Mouse (Mus musculus): ENCODE data around the gene Chmp4b.

The Chmp4b gene

GRCm38 (mm10) chr2:154641176-154641575, 10.3 kb upstream of the Chmp4b start:
- DNase-seq (ENCODE audit: extremely low spot score, low spot score), result no peak

DNA sequence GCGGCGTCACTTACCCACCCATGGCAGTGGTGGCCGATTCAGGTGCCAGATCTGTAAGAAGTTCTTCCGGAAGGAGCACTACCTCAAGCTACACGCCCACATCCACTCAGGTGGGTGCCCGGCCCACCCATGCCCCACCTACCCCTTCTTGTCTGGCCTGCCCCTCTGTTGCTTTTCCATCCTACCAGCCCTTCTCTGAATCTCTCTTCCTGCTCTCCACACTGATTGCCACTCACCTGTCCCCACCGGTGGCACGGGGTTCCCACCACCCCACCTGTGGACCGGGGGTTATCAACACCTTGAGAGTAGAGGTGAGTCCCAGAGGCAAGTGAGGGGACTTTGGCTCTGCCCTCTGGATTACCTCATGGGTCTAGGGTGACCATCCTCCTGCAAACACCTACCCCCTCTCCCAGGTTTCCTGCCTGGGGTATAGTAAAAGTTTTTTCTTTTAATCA, 9.5 kb upstream of the Chmp4b start:
- no peak for DNase-seq (ENCODE audit: extremely low spot score, low spot score)

DNA sequence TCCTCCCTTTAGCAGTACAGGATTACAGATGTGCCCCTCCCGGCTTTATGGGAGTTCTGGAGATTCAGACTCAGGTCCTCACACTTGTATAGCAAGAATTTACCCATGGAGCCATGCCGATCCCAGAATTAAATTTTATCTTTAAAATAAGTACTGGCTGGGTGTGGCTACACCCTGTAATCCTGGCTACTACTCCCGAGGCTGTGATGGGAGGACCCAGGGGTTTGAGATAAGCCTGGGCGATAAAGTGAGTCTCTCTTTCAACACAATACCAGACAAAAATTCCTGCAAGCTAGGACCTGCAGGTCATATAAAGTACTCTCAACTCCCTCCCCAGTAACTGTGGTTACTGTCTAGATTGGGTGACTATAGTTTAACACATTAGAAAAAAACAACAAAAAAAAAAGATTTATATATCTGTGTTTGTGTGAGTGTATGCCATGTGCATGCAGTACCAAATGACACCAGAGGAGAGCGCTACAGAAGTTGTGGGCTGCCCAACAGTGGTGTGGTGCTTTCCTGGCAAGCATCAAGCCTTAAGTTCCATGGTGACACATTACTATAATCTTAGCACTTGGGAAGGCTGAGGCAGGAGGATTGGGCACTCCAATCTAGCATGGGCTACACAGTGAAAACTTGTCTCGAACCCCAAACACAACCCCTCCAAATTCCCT, 8.7 kb upstream of the Chmp4b start:
- DNase-seq (ENCODE audit: extremely low spot score, low spot score), result no peak

- DNase-seq (ENCODE audit: extremely low spot score, low spot score), result no peak
These were observed 4.9 kb upstream of the Chmp4b start for GRCm38 (mm10) chr2:154646634-154647033.

DNA sequence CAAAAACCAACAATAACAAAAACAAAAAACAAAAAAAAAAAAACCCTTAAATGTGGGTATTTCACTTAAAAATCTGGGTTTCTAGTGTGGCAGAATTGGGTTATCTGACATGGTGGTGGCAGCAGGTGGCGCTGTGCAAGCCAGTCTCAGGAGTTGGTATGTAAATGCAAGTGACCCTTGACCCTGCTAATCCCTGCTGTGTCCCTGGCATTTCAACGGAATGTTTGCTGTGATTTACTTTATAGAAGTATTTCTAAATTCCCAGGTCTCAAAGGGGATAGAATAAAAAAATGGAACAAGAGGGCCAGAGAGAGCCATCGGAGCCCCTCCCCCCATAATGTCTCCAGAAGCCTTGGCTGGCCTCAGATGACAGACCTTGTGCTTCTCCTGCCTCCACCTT, 3.4 kb upstream of the Chmp4b start:
- peak; percentile 26 for DNase-seq (ENCODE audit: extremely low spot score, low spot score)

DNA sequence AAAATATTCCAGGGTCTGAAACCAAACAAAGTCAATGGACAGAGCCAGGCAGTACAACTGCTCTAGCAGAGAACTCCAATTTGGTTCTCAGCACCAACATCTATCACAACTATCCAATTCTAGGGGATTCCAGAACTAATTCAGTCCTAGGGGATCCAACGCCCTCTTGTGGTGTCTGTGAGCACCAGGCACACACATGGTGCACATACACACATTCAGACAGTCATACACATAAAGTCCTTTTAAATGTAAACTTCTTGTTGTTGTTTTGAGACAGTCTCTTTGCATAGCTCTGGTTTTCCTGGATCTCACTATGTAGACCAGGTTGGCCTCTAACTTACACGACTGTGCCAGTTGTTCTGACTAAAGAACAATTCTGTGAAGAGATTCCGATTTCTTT, 1.1 kb upstream of the Chmp4b start:
- no peak for DNase-seq (ENCODE audit: extremely low spot score, low spot score)

- no peak for DNase-seq (ENCODE audit: extremely low spot score, low spot score)
These were observed 3.5 kb downstream of the Chmp4b start for GRCm38 (mm10) chr2:154654976-154655375.

GRCm38 (mm10) chr2:154655878-154656414, 4.4 kb downstream of the Chmp4b start:
- no peak for DNase-seq (ENCODE audit: extremely low spot score, low spot score)

DNA sequence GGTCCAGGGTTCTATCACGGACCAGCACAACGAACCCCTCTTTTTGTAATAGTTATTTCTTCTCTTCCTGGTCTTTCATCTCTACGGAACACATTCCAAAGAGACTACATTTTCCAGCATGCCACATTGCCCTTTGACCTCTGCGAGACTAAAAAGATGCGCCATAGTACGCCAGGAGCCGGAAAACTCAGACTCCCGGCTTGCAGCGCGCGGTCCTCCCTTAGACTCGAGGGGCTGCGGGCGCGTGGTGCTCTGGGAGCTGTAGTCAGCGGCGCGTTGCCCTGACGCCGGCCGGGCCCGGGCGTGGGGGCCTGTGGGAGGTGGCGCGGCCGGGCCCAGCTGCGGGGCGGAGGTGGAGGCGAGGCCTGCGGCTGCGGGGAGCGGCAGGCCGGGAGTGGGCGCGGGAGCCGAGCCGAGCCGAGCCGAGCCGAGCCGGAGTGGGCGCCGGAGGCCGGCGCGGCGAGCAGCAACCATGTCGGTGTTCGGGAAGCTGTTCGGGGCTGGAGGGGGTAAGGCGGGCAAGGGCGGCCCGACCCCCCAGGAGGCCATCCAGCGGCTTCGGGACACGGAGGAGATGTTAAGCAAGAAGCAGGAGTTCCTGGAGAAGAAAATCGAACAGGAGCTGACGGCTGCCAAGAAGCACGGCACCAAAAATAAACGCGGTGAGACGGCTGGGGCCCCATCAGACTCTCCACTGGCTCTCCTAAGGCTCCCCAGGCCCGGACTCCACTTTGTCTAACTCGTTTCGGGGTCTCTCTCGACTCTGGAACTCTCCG, 5.4 kb downstream of the Chmp4b start:
- DNase-seq (ENCODE audit: extremely low spot score, low spot score), result peak; percentile 94

DNA sequence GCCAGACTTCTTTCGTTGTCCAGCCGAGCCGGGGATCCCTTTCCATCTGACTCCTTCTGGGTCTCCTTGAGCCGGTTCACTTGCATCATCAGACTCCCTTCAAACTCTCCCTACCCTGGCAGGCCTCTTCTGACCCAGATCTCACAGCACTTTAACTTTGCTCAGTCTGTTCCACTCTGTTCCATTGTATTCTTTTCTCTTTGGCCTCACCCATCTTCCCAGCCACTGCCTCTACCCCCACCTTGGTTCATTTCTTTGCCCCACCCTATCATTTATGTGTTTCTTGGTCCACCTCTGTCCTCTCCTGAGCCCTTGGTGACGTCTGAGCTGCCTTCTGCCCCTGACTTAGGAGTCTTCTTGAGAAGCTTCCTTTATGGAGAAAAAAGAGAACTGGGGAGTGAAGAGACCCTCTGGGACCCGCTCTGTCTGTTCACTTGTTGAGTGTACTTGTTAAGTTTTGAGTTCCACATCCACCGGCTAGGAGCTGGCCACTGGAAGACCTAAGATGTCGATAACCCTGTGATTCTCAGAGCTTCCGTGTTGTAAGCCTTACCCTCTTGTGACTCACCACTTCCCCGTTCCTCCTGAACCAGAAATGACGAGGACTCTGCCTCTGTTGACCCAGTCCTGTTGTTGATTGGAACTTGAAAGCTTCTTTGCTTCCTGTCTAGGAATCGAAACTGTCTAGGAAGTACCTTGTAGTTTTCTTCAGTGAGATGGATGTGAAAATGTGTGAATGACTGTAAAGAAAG, 6.2 kb downstream of the Chmp4b start:
- no peak for DNase-seq (ENCODE audit: extremely low spot score, low spot score)

GRCm38 (mm10) chr2:154659070-154659469, 7.6 kb downstream of the Chmp4b start:
- DNase-seq (ENCODE audit: extremely low spot score, low spot score), result no peak

DNA sequence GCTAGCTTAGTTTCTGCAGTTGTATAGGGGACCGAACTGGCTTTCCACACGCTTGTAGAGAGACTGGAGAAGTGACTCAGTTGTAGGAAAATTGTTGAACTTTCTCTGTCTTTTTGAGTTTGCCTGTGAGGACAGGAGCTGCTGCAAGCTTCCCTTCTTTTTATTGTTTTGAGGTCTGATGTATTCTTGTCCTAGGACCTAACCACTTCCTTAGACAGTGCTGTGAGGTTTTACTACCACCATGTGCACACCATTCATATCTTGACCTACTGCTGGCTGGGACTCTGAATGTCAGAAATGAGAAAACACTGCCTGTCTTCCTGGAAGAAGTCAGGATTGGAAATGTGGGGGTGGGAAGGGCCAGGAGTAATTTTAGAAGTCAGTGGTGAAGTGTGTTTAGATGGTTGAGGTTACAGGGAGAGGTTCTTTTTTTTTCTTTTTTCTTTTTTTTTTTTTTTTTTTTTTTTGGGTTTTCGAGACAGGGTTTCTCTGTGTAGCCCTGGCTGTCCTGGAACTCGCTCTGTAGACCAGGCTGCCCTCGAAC, 8.1 kb downstream of the Chmp4b start:
- no peak for DNase-seq (ENCODE audit: extremely low spot score, low spot score)

- DNase-seq (ENCODE audit: extremely low spot score, low spot score), result no peak
These were observed 17.2 kb downstream of the Chmp4b start for GRCm38 (mm10) chr2:154668680-154669079.

DNA sequence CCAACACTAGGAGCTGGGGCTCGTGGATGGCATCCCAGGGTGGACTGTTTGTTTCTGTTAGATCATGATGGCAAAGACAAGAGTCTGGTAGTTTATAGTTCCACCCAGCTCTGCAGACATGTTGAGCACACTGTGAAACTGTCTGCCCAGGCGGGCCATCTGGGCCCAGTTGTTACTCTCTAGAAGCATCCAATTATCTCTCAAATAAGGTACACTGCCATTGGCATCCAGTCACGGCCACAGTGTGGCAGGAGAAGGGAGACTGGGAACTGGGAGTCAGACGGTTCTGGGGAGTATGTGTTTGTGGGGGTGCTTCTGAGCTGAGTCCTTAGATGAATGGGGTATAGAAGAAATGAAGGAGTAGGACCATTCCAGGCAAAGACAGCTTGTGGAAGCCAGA, 18.6 kb downstream of the Chmp4b start:
- no peak for DNase-seq (ENCODE audit: extremely low spot score, low spot score)

DNA sequence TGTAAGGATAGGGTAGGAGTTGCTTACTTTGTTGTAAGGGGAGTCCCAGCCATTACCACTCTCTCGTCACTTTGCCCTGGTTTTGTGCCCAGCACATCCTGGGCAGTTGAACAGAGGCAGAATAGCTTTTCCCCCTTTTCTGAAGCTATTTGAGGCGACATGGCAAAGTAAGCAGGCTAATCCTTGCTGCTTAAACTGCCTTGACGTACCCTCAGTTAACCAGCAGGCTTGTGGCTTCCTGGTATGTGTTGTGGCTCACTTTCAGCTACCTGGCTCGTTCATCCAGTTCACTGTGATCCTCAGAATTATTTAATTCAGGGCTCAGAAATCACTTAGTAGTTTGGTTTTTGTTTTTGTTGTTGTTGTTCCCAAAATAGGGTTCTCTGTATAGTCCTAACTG, 19.2 kb downstream of the Chmp4b start:
- DNase-seq (ENCODE audit: extremely low spot score, low spot score), result no peak

GRCm38 (mm10) chr2:154674008-154674407, 22.5 kb downstream of the Chmp4b start:
- DNase-seq (ENCODE audit: extremely low spot score, low spot score), result no peak

DNA sequence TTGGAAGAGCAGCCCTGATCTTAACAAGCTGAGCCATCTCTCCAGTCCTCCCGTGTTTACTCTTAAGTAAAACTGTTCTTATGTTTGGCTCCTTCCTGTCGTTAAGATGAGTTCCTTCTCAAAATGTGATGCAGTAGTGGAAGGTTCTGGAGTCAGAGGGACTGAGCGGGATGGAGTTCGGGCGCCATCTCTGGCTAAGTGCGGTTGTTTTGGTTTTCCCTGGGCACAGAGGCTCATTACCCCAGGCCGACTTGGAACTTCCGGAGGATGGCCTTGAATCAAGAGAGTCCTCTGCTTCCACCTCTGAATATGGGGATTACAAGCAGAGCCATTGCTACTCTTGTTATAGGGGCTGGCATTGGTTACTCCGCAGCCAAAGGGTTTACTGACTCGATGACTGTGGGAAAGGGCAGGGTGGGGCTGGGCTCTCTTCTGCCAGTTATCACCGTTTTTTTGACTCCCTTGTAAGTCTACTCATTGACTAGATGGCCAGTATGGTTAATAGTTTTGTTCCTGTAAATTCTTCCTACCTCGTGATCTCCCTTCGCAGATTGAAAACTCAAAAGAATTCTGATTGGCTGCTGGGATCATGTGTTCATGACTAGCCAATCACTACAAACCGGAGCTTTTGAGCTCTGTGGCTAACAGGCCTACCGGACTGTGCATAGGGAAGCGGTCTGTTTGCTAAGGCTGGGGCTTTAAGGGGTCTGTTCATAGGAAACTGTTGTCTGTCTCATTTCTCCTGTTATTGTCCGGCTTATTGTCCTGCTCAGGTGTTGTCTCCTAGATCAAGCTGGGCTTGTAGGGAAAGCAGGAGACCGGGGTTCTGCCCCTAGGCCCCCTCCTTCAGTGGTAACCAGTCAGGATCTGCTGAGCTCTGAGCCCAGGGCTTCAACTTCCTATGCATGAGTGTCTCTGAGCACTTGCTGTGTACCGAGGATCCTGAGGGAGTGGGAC, 25.4 kb downstream of the Chmp4b start:
- peak; percentile 30 for DNase-seq (ENCODE audit: extremely low spot score, low spot score)

DNA sequence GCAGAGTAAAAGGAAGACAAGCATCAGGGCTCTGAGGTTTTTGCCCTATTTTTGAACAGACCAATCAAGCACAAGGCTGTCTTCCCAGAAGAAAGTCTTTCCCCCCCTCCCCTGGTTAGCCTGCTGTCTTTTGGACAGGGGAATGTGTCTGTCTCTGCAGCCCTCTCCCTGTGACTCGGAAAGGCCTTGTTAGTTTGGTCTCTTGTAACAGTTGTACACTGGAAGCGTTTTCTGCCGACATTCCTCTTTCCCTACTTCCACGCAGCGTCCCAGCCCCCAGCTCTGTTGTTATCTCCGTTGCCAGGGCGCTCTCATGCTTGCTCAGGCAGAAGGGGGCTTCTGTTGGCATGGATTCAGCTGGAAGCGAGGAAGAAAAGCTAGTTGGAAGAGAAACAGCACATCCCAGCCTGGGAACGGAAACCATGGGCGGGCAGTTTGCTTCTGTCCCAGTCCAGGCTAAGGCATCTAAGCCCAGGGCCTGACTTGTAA, 26.2 kb downstream of the Chmp4b start:
- DNase-seq (ENCODE audit: extremely low spot score, low spot score), result peak; percentile 59

- DNase-seq (ENCODE audit: extremely low spot score, low spot score), result no peak
These were observed 27.5 kb downstream of the Chmp4b start for GRCm38 (mm10) chr2:154678995-154679394.

DNA sequence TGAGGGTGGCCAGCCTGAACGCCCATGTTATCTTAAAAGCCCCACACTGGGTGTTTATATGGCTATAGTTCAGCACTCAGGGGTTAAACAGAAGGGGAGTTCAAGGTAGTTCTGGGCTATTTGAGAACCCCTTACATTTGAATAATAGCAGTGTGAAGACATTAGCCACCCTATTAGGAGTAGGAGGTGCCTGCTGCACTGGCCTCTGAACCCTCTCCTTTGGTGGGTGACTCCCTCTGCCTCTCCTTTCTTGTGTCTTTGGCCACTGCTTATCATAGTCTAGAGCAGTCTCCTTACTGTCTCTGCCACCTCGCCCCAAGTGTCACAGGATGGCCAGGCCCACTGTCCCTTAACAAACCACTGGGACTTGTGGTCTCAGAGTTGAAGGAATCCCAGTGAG, 28.8 kb downstream of the Chmp4b start:
- DNase-seq (ENCODE audit: extremely low spot score, low spot score), result no peak
